Mouse (Mus musculus) hindbrain, embryonic 15.5 days (tissue): ENCODE data around the gene Cfp. TPM values are rescaled to one million over a fixed set of nuclear protein-coding genes. Genes with fewer than 3 reads are reported as not detected.
A peak's percentile ranks its signal among the peaks of the same experiment; 100 is the strongest.

Source experiments
- ATAC-seq: fragments of 200-750 bp; cut with Nextera tagmentation; 2 replicates; pipeline ENCODE4 v1.8.0; 2017; ENCODE audit warnings: low read depth, moderate number of reproducible peaks, moderate TSS enrichment; ENCODE audit not compliant: low FRiP score
- H3K27ac ChIP-seq: fragments of 300-500 bp; sonication (generic); replicated peaks from 2 replicates; pipeline ENCODE4 v1.5.1; 2015; ENCODE audit warnings: mild to moderate bottlenecking, inconsistent platforms
- H3K27me3 ChIP-seq: fragments of 300-500 bp; sonication (generic); 2 replicates; pipeline ENCODE4 v1.6.1; 2015; ENCODE audit warnings: control low read depth, inconsistent platforms
- H3K36me3 ChIP-seq: fragments of 300-500 bp; sonication (generic); 2 replicates; pipeline ENCODE4 v1.6.1; 2015; ENCODE audit warnings: control low read depth, inconsistent platforms
- H3K4me1 ChIP-seq: fragments of 300-500 bp; sonication (generic); replicated peaks from 2 replicates; pipeline ENCODE4 v1.6.1; 2015; ENCODE audit warnings: control low read depth, inconsistent platforms
- H3K4me2 ChIP-seq: fragments of 300-500 bp; sonication (generic); 2 replicates; pipeline ENCODE4 v1.6.1; 2015; ENCODE audit warnings: moderate library complexity, mild to moderate bottlenecking, inconsistent platforms
- H3K4me3 ChIP-seq: fragments of 300-500 bp; sonication (generic); 2 replicates; pipeline ENCODE4 v1.5.1; 2015; ENCODE audit warnings: mild to moderate bottlenecking, inconsistent platforms
- H3K9ac ChIP-seq: fragments of 300-500 bp; sonication (generic); 2 replicates; pipeline ENCODE4 v1.6.1; 2015; ENCODE audit warnings: inconsistent platforms
- H3K9me3 ChIP-seq: fragments of 300-500 bp; sonication (generic); 2 replicates; pipeline ENCODE4 v1.6.1; 2016; ENCODE audit warnings: control low read depth, inconsistent platforms
- WGBS: fragments of 180-500 bp; shearing (Covaris S2); methylation state at CpG from one replicate; pipeline ENCODE4 v1.1.7; 2015; 5-methylcytosine and 5-hydroxymethylcytosine counted together
- polyA plus RNA-seq: library from polyadenylated mRNA; unstranded; fragments of >200 nt; fragmentation: Nextera tagmentation; extraction: Ambion mirVana; gene quantifications from 2 replicates; pipeline ENCODE4 v1.2.1, GENCODE M21; 2015

The Cfp gene
- polyA plus RNA-seq, result 5.7 and 6.3 TPM in 2 replicates

GRCm38 (mm10) chrX:20931364-20931763 is at the start of gene Cfp:
Cfp (minus strand) TSS chrX:20931555.
- Histone ChIP-seq H3K9ac (no peak within 1 kb of the TSS), H3K4me3 (no peak within 1 kb of the TSS), H3K4me2 (no peak within 1 kb of the TSS), H3K4me1 (no peaks in the 10 kb centered on the region), H3K9me3 (no peaks in the 10 kb centered on the region), H3K27me3 (no peaks in the 10 kb centered on the region), H3K27ac (no peak within 1 kb of the TSS), H3K36me3 (no peaks in the 10 kb centered on the region)
- ATAC-seq, result no peak
- WGBS, result 77% methylated on average over 1 of the region's 1 CpGs

- no peaks in the 10 kb centered on the region for H3K36me3 ChIP-seq
- no peak overlapping the region for H3K27ac ChIP-seq
- no peak for ATAC-seq
- H3K4me2 ChIP-seq, result no peak overlapping the region
- no peaks in the 10 kb centered on the region for H3K4me1 ChIP-seq
- H3K4me3 ChIP-seq, result no peak overlapping the region
- H3K9ac ChIP-seq, result no peak overlapping the region
- no peaks in the 10 kb centered on the region for H3K9me3 ChIP-seq
- WGBS, result 68% methylated on average over 1 of the region's 1 CpGs
- no peaks in the 10 kb centered on the region for H3K27me3 ChIP-seq
These were observed 49.5 kb upstream of the Cfp start for GRCm38 (mm10) chrX:20980901-20981300.

GRCm38 (mm10) chrX:20961477-20962378 is 30.4 kb upstream of the Cfp start, which contains the start of gene Uxt:
Uxt (minus strand) TSS chrX:20962017.
- Histone ChIP-seq H3K27ac (peak within 1 kb of the TSS; percentile 82), H3K27me3 (no peaks in the 10 kb centered on the region), H3K36me3 (0 out of 2 replicates have a peak, but pooled peaks cover 4% of the 10 kb centered on the region), H3K4me2 (peak within 1 kb of the TSS; percentile 52), H3K4me1 (peaks cover 6% of the 10 kb centered on the region), H3K9me3 (no peaks in the 10 kb centered on the region), H3K9ac (peak within 1 kb of the TSS; percentile 47), H3K4me3 (peak within 1 kb of the TSS; percentile 53)
- peak; percentile 97 for ATAC-seq
- 21% methylated on average over 57 of the region's 57 CpGs for WGBS

- WGBS, result 28% methylated on average over 20 of the region's 30 CpGs
- Histone ChIP-seq H3K9me3 (no peaks in the 10 kb centered on the region), H3K4me2 (peak within 1 kb of the TSS; percentile 57), H3K9ac (peak within 1 kb of the TSS; percentile 50), H3K4me3 (peak within 1 kb of the TSS; percentile 71), H3K27me3 (no peaks in the 10 kb centered on the region), H3K4me1 (peaks cover 12% of the 10 kb centered on the region; the same call in 1 of the 2 replicates), H3K36me3 (no peaks in the 10 kb centered on the region), H3K27ac (peak within 1 kb of the TSS; percentile 87)
- peak; percentile 98 for ATAC-seq
These were observed 19.0 kb upstream of the Cfp start, which contains the start of gene Elk1 for GRCm38 (mm10) chrX:20950191-20950880. Elk1 (minus strand) TSS chrX:20950608.

GRCm38 (mm10) chrX:20946055-20946454 is 14.7 kb upstream of the Cfp start:
- no peak for ATAC-seq
- Histone ChIP-seq H3K9ac (no peak overlapping the region), H3K9me3 (no peaks in the 10 kb centered on the region), H3K27ac (no peak overlapping the region), H3K4me2 (no peak overlapping the region), H3K4me3 (no peak overlapping the region), H3K4me1 (peaks cover 11% of the 10 kb centered on the region; the same call in 1 of the 2 replicates), H3K36me3 (no peaks in the 10 kb centered on the region), H3K27me3 (no peaks in the 10 kb centered on the region)
- WGBS, result 5% methylated on average over 4 of the region's 4 CpGs

GRCm38 (mm10) chrX:20931963-20932362 is 608 bp upstream of the Cfp start:
- no peak overlapping the region for H3K4me3 ChIP-seq
- no peak overlapping the region for H3K4me2 ChIP-seq
- H3K4me1 ChIP-seq, result no peaks in the 10 kb centered on the region
- no peak for ATAC-seq
- no peaks in the 10 kb centered on the region for H3K27me3 ChIP-seq
- no peaks in the 10 kb centered on the region for H3K9me3 ChIP-seq
- no peak overlapping the region for H3K9ac ChIP-seq
- H3K36me3 ChIP-seq, result no peaks in the 10 kb centered on the region
- H3K27ac ChIP-seq, result no peak overlapping the region
- 96% methylated on average over 1 of the region's 1 CpGs for WGBS

- H3K36me3 ChIP-seq, result no peaks in the 10 kb centered on the region
- H3K4me3 ChIP-seq, result no peak overlapping the region
- H3K9ac ChIP-seq, result no peak overlapping the region
- no peaks in the 10 kb centered on the region for H3K9me3 ChIP-seq
- no peak overlapping the region for H3K4me2 ChIP-seq
- H3K4me1 ChIP-seq, result no peaks in the 10 kb centered on the region
- WGBS, result 87% methylated on average over 1 of the region's 1 CpGs
- H3K27ac ChIP-seq, result no peak overlapping the region
- no peak for ATAC-seq
- H3K27me3 ChIP-seq, result no peaks in the 10 kb centered on the region
These were observed 1.5 kb downstream of the Cfp start for GRCm38 (mm10) chrX:20929859-20930258.

GRCm38 (mm10) chrX:20924976-20925375 is 6.4 kb downstream of the Cfp start:
- Histone ChIP-seq H3K9me3 (no peaks in the 10 kb centered on the region), H3K36me3 (no peaks in the 10 kb centered on the region), H3K9ac (no peak overlapping the region), H3K4me2 (no peak overlapping the region), H3K4me1 (no peaks in the 10 kb centered on the region), H3K27me3 (no peaks in the 10 kb centered on the region), H3K27ac (no peak overlapping the region), H3K4me3 (no peak overlapping the region)
- ATAC-seq, result no peak

- H3K36me3 ChIP-seq, result no peaks in the 10 kb centered on the region
- H3K27ac ChIP-seq, result no peak overlapping the region
- H3K9me3 ChIP-seq, result no peaks in the 10 kb centered on the region
- no peaks in the 10 kb centered on the region for H3K27me3 ChIP-seq
- WGBS, result 79% methylated on average over 1 of the region's 1 CpGs
- peaks cover 6% of the 10 kb centered on the region for H3K4me1 ChIP-seq
- H3K9ac ChIP-seq, result no peak overlapping the region
- H3K4me3 ChIP-seq, result no peak overlapping the region
- H3K4me2 ChIP-seq, result no peak overlapping the region
- no peak for ATAC-seq
These were observed 7.8 kb downstream of the Cfp start for GRCm38 (mm10) chrX:20923506-20923905.

- Histone ChIP-seq H3K4me1 (peaks cover 17% of the 10 kb centered on the region), H3K9me3 (no peaks in the 10 kb centered on the region), H3K36me3 (no peaks in the 10 kb centered on the region), H3K9ac (0 out of 2 replicates have a peak overlapping the region, but pooled peaks have one; percentile 4), H3K4me3 (peak overlapping the region; percentile 66), H3K27ac (peak overlapping the region; percentile 69), H3K27me3 (no peaks in the 10 kb centered on the region), H3K4me2 (peak overlapping the region; percentile 55)
- peak; percentile 16; the same call in 1 of the 2 replicates for ATAC-seq
- 35% methylated on average over 5 of the region's 5 CpGs for WGBS
These were observed 10.0 kb downstream of the Cfp start for GRCm38 (mm10) chrX:20921366-20921765.

GRCm38 (mm10) chrX:20920844-20921364 is 10.5 kb downstream of the Cfp start, which contains the start of gene Syn1:
Syn1 (minus strand) TSS chrX:20921004.
- Histone ChIP-seq H3K9me3 (no peaks in the 10 kb centered on the region), H3K4me3 (peak within 1 kb of the TSS; percentile 66), H3K9ac (peak within 1 kb of the TSS; percentile 65), H3K4me1 (peaks cover 17% of the 10 kb centered on the region), H3K4me2 (peak within 1 kb of the TSS; percentile 55), H3K27me3 (no peaks in the 10 kb centered on the region), H3K36me3 (no peaks in the 10 kb centered on the region), H3K27ac (peak within 1 kb of the TSS; percentile 84)
- peak; percentile 97 for ATAC-seq
- WGBS, result 29% methylated on average over 38 of the region's 44 CpGs
